ENCODE assay signal across 8 mouse cellular contexts in the genomic region with DNA sequence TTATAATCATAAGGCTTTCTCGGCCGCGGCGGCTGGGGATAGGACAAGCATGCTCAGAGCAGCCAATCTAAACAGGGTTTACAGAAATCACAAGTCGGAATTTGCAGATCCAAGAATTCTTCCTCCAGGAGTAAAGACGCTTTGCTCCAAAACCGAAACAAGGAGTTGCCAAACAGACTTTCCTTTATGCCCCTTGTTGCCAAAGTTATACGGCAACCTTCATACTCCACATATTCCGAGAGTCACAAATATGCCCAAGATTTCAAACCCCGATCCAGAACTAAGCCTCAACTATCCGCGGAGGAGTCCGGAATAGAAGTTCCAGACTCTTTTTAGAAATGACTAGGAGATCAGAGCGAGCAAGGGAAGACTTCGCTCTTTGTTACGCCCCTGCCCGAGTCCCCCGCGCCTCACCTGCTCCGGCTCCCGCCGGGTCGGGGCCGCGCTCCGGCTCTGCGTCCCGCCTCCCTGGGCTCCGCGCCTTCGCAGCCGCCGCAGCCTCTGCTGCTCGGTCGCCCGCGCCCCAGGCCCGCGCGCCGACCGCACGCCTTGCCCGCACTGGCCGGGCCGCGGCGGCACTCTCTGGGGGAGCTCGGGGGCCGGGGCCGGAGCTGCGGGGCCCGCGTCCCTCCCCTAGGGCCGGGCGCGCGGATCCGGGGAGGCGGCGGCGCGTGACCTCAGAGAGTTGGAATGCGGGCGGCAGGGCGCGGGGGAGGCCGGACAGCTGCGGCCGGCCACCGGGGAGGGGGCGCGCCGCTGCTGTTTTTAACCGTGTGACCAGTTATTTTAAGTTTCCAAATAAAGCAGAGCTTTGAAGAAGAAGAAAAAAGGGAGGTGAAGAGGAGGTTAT. TPM values are rescaled to one million over a fixed set of nuclear protein-coding genes. Genes with fewer than 3 reads are reported as not detected.
A peak's percentile ranks its signal among the peaks of the same experiment; 100 is the strongest.
DNase-seq lines count a peak whose midpoint lies in the region; ATAC-seq and TF ChIP-seq lines count a peak whose summit lies in the region.

A gene (minus strand): TSS at position 455 of the 850 bp plus-strand sequence.

- H3K27me3 ChIP-seq in CH12.LX (replicated peaks): peaks cover 59% of the 10 kb centered on the region
- H3K27me3 ChIP-seq in embryonic facial prominence, embryonic 14.5 days (replicated peaks; ENCODE audit: control insufficient read depth, insufficient read depth, low read length): no peaks in the 10 kb centered on the region; the same call in 1 of the 2 replicates
- H3K27me3 ChIP-seq in heart, embryonic 13.5 days (replicated peaks): no peaks in the 10 kb centered on the region; the same call in 1 of the 2 replicates
- no peaks in the 10 kb centered on the region for H3K27me3 ChIP-seq in kidney, postnatal 0 days (ENCODE audit: insufficient read depth, low read length)
- no peaks in the 10 kb centered on the region for H3K27me3 ChIP-seq in stomach, embryonic 15.5 days (replicated peaks)

- TF ChIP-seq RAD21 in CH12.LX (IDR thresholded peaks at IDR 0.05; ENCODE audit: low read depth, low read length): no peak

- WGBS in embryonic facial prominence, embryonic 14.5 days: under 1% methylated on average over 42 of the region's 75 CpGs
- under 1% methylated on average over 75 of the region's 75 CpGs for WGBS in heart, embryonic 13.5 days
- under 1% methylated on average over 75 of the region's 75 CpGs for WGBS in kidney, postnatal 0 days
- WGBS in stomach, embryonic 15.5 days: under 1% methylated on average over 66 of the region's 75 CpGs

- 0 out of 2 replicates have a peak, but pooled peaks cover 2% of the 10 kb centered on the region for H3K79me2 ChIP-seq in CH12.LX (replicated peaks; ENCODE audit: control insufficient read depth, extremely low read depth, insufficient read depth, poor library complexity, severe bottlenecking)

- H3K4me1 ChIP-seq in CH12.LX (ENCODE audit: control insufficient read depth in 1 of 2, insufficient read depth in 2 of 2): peaks cover 4 to 28% of the 10 kb centered on the region in 2 experiments; a peak in 2 of 4 replicates
- H3K4me1 ChIP-seq in embryonic facial prominence, embryonic 14.5 days (ENCODE audit: control insufficient read depth, insufficient read depth, low read length): peaks cover 9% of the 10 kb centered on the region; the same call in 1 of the 2 replicates
- peaks cover 50% of the 10 kb centered on the region for H3K4me1 ChIP-seq in heart, embryonic 13.5 days
- peaks cover 4% of the 10 kb centered on the region for H3K4me1 ChIP-seq in kidney, postnatal 0 days (replicated peaks; ENCODE audit: insufficient read depth, low read length)
- H3K4me1 ChIP-seq in stomach, embryonic 15.5 days: peaks cover 14% of the 10 kb centered on the region

- H3K9me3 ChIP-seq in CH12.LX (replicated peaks; ENCODE audit: low read length): peaks cover 2% of the 10 kb centered on the region
- no peaks in the 10 kb centered on the region for H3K9me3 ChIP-seq in embryonic facial prominence, embryonic 14.5 days (ENCODE audit: control insufficient read depth, low read length)
- no peaks in the 10 kb centered on the region for H3K9me3 ChIP-seq in heart, embryonic 13.5 days
- no peaks in the 10 kb centered on the region for H3K9me3 ChIP-seq in kidney, postnatal 0 days (replicated peaks; ENCODE audit: low read length)
- H3K9me3 ChIP-seq in stomach, embryonic 15.5 days: no peaks in the 10 kb centered on the region

- no peak for DNase-seq in CH12.LX (ENCODE audit: extremely low read depth)
- peak; percentile 77 for DNase-seq in adrenal gland, adult 18-20 months (ENCODE audit: low spot score in 2 of 2)
- DNase-seq in embryonic facial prominence, embryonic 14.5 days (ENCODE audit: low spot score): peak; percentile 80
- DNase-seq in kidney, postnatal 0 days (ENCODE audit: low spot score): peak; percentile 81
- DNase-seq in lung, postnatal 25 days (ENCODE audit: low spot score): peak; percentile 73

- in situ Hi-C loops in CH12.LX (cut with MboI; ENCODE audit: low pct_ligation_motif_present, low pct_unique_long_range_greater_than_20kb, low sequenced_read_pairs): loop anchor here (10.0 kb wide), 1 partner anchor 62 kb away; no protein-coding TSS in a partner anchor

- TF ChIP-seq POLR2A in CH12.LX (IDR thresholded peaks at IDR 0.05; ENCODE audit: low read depth, low read length): no peak

- peak within 1 kb of the TSS; percentile 89 for H3K4me2 ChIP-seq in CH12.LX (ENCODE audit: insufficient read depth, low read depth, poor library complexity, severe bottlenecking)
- peak within 1 kb of the TSS; percentile 89 for H3K4me2 ChIP-seq in embryonic facial prominence, embryonic 14.5 days (ENCODE audit: low read depth, low read length)
- H3K4me2 ChIP-seq in heart, embryonic 13.5 days: peak within 1 kb of the TSS; percentile 95
- H3K4me2 ChIP-seq in kidney, postnatal 0 days (ENCODE audit: low read length): peak within 1 kb of the TSS; percentile 60
- peak within 1 kb of the TSS; percentile 70 for H3K4me2 ChIP-seq in stomach, embryonic 15.5 days

- peak within 1 kb of the TSS; percentile 26 to 78 (median 32) for H3K4me3 ChIP-seq in CH12.LX (replicated peaks in 1 of 3; ENCODE audit: low read depth in 2 of 3, low read length in 2 of 3, poor library complexity in 1 of 3)
- H3K4me3 ChIP-seq in embryonic facial prominence, embryonic 14.5 days (ENCODE audit: low read depth, low read length): peak within 1 kb of the TSS; percentile 80
- peak within 1 kb of the TSS; percentile 88 for H3K4me3 ChIP-seq in heart, embryonic 13.5 days
- peak within 1 kb of the TSS; percentile 94 for H3K4me3 ChIP-seq in kidney, postnatal 0 days (replicated peaks; ENCODE audit: low read depth, low read length)
- peak within 1 kb of the TSS; percentile 82 for H3K4me3 ChIP-seq in stomach, embryonic 15.5 days (replicated peaks)

- TF ChIP-seq EP300 in CH12.LX (IDR thresholded peaks at IDR 0.05; ENCODE audit: low read length): no peak

- peak; percentile 73 for ATAC-seq in embryonic facial prominence, embryonic 14.5 days (ENCODE audit: low read depth)
- ATAC-seq in heart, embryonic 13.5 days (ENCODE audit: extremely low read depth, insufficient number of reproducible peaks, low FRiP score, low TSS enrichment): peak; percentile 70
- peak; percentile 77 for ATAC-seq in kidney, postnatal 0 days (replicated peaks; ENCODE audit: low FRiP score, low read depth)
- ATAC-seq in stomach, embryonic 15.5 days (ENCODE audit: insufficient read depth, low FRiP score, low read depth): peak; percentile 62; the same call in 1 of the 2 replicates
- no peak for ATAC-seq in megakaryocyte-erythroid progenitor cell, adult 5-6 weeks (replicated peaks; ENCODE audit: low FRiP score, low TSS enrichment, poor library complexity, severe bottlenecking)

- no peaks in the 10 kb centered on the region for H3K36me3 ChIP-seq in CH12.LX (replicated peaks in 1 of 2; ENCODE audit: control insufficient read depth in 1 of 2, insufficient read depth in 1 of 2, low read length in 1 of 2)
- no peaks in the 10 kb centered on the region for H3K36me3 ChIP-seq in embryonic facial prominence, embryonic 14.5 days (ENCODE audit: control insufficient read depth, insufficient read depth, low read length)
- peaks cover 3% of the 10 kb centered on the region; the same call in 1 of the 2 replicates for H3K36me3 ChIP-seq in heart, embryonic 13.5 days
- H3K36me3 ChIP-seq in kidney, postnatal 0 days (ENCODE audit: insufficient read depth, low read length): no peaks in the 10 kb centered on the region
- no peaks in the 10 kb centered on the region for H3K36me3 ChIP-seq in stomach, embryonic 15.5 days

- H3K9ac ChIP-seq in CH12.LX (ENCODE audit: insufficient read depth, low read depth): peak within 1 kb of the TSS; percentile 80
- peak within 1 kb of the TSS; percentile 95 for H3K9ac ChIP-seq in embryonic facial prominence, embryonic 14.5 days (ENCODE audit: low read depth, low read length)
- peak within 1 kb of the TSS; percentile 97 for H3K9ac ChIP-seq in heart, embryonic 13.5 days
- H3K9ac ChIP-seq in kidney, postnatal 0 days (ENCODE audit: low read depth, low read length): peak within 1 kb of the TSS; percentile 94
- peak within 1 kb of the TSS; percentile 80 for H3K9ac ChIP-seq in stomach, embryonic 15.5 days

- TF ChIP-seq CTCF in CH12.LX (conservative IDR thresholded peaks at IDR 0.05 in 1 of 2, IDR thresholded peaks at IDR 0.05 in 1 of 2; ENCODE audit: low read depth in 2 of 2, low read length in 2 of 2): no peak
- no peak for TF ChIP-seq CTCF in kidney, postnatal 0 days (IDR thresholded peaks at IDR 0.05; ENCODE audit: low read depth)

- H3K27ac ChIP-seq in CH12.LX (ENCODE audit: insufficient read depth, low read depth): no peak within 1 kb of the TSS
- peak within 1 kb of the TSS; percentile 88 for H3K27ac ChIP-seq in embryonic facial prominence, embryonic 14.5 days (replicated peaks; ENCODE audit: low read depth, low read length)
- peak within 1 kb of the TSS; percentile 97 for H3K27ac ChIP-seq in heart, embryonic 13.5 days (replicated peaks)
- H3K27ac ChIP-seq in kidney, postnatal 0 days: peak within 1 kb of the TSS; percentile 95
- peak within 1 kb of the TSS; percentile 92 for H3K27ac ChIP-seq in stomach, embryonic 15.5 days

- dilution Hi-C loops in CH12.LX (cut with MboI; ENCODE audit: extremely low pct_ligation_motif_present, extremely low pct_unique_long_range_greater_than_20kb, low sequenced_read_pairs): no loop called here

TF ChIP-seq in CH12.LX, 34 proteins besides CTCF, POLR2A, EP300 and RAD21:
- TF ChIP-seq MXI1 (IDR thresholded peaks at IDR 0.05; ENCODE audit: low read depth, low read length) (0 out of 2 replicates have a peak, but pooled peaks have one; percentile 48), JUND (conservative IDR thresholded peaks at IDR 0.05; ENCODE audit: low read depth, low read length) (no peak), MAZ (IDR thresholded peaks at IDR 0.05; ENCODE audit: low read depth, low read length) (no peak), SIN3A (IDR thresholded peaks at IDR 0.05; ENCODE audit: low read length) (peak; percentile 37; the same call in 1 of the 2 replicates), UBTF (IDR thresholded peaks at IDR 0.05; ENCODE audit: low read depth, low read length) (peak; percentile 51; the same call in 1 of the 2 replicates), PAX5 (IDR thresholded peaks at IDR 0.05; ENCODE audit: low read length) (no peak)

RNA-seq across cellular contexts. Expression of the gene that starts here (rescaled TPM):
- 3.0 and 3.5 TPM in 2 replicates for total RNA-seq in CH12.LX (2012; rRNA removed)
- total RNA-seq in CH12.LX (2014; rRNA removed): 1.7 and 2.2 TPM in 2 replicates
- 5.1 and 5.8 TPM in 2 replicates for polyA plus RNA-seq in CH12.LX (2012; ENCODE audit: insufficient read length, low read depth)
- 10 to 100 TPM; 16.9 to 21.0 TPM for total RNA-seq in adrenal gland, adult 18-20 months (2021)
- polyA plus RNA-seq in embryonic facial prominence, embryonic 14.5 days (2014; fragmentation: Nextera tagmentation; extraction: Ambion mirVana): 11.4 and 11.7 TPM in 2 replicates
- 9.0 and 9.3 TPM in 2 replicates for polyA plus RNA-seq in heart, embryonic 13.5 days (2015; fragmentation: Nextera tagmentation; extraction: Ambion mirVana)
- polyA plus RNA-seq in kidney, postnatal 0 days (2015; fragmentation: Nextera tagmentation; extraction: Ambion mirVana): 6.4 and 7.2 TPM in 2 replicates
- polyA plus RNA-seq in stomach, embryonic 15.5 days (2015; fragmentation: Nextera tagmentation; extraction: Ambion mirVana): 9.2 and 9.9 TPM in 2 replicates
- 3.0 and 7.5 TPM in 2 replicates for total RNA-seq in megakaryocyte-erythroid progenitor cell, adult 5-6 weeks (2014; fragmentation: Nextera tagmentation)
- total RNA-seq in megakaryocyte-erythroid progenitor cell, adult 5-6 weeks (2017): 1.6 and 4.7 TPM in 2 replicates

Comparison
In these comparisons a context has a peak if more than half of its experiments do, and no peak if none do; other contexts are left out.
1. H3K4me3 ChIP-seq: peak in every context shown above with its lines; median percentile 94 in kidney, postnatal 0 days; 88 in heart, embryonic 13.5 days; 82 in stomach, embryonic 15.5 days; 80 in embryonic facial prominence, embryonic 14.5 days; 32 in CH12.LX.